ENCODE assay signal across 10 mouse cellular contexts in genomic region chr7:127675391-127675811, GRCm38 (mm10). TPM values are rescaled to one million over a fixed set of nuclear protein-coding genes. Genes with fewer than 3 reads are reported as not detected.
DNase-seq lines count a peak whose midpoint lies in the region; ATAC-seq and TF ChIP-seq lines count a peak whose summit lies in the region.
"Had no signal": no experiment of that assay in that cellular context is flagged by ENCODE, and none has a peak within 500 bp of the region (broad histone marks: within the 10 kb centered on the region; RNA-seq: fewer than 3 reads in every experiment).

No protein-coding gene starts in this region.

- H3K4me1 ChIP-seq in cerebellum, adult 2 months (ENCODE audit: control insufficient read depth, insufficient read depth, low read length): peaks cover 2% of the 10 kb centered on the region; the same call in 1 of the 2 replicates
- no peaks in the 10 kb centered on the region for H3K4me1 ChIP-seq in hindbrain, embryonic 14.5 days (replicated peaks; ENCODE audit: control insufficient read depth, insufficient read depth, low read length)
- peaks cover 6% of the 10 kb centered on the region for H3K4me1 ChIP-seq in neural tube, embryonic 13.5 days (replicated peaks)
- 0 out of 2 replicates have a peak, but pooled peaks cover 4% of the 10 kb centered on the region for H3K4me1 ChIP-seq in liver, embryonic 12.5 days

- H3K9ac ChIP-seq in hindbrain, embryonic 14.5 days: no peak overlapping the region
- peak overlapping the region; percentile 55 for H3K9ac ChIP-seq in neural tube, embryonic 13.5 days
- no peak overlapping the region for H3K9ac ChIP-seq in liver, embryonic 12.5 days

- H3K27me3 ChIP-seq in cerebellum, adult 2 months (ENCODE audit: control insufficient read depth, insufficient read depth, low read length): no peaks in the 10 kb centered on the region
- H3K27me3 ChIP-seq in hindbrain, embryonic 14.5 days (ENCODE audit: control insufficient read depth, insufficient read depth, low read length): no peaks in the 10 kb centered on the region
- H3K27me3 ChIP-seq in neural tube, embryonic 13.5 days: no peaks in the 10 kb centered on the region
- no peaks in the 10 kb centered on the region for H3K27me3 ChIP-seq in liver, embryonic 12.5 days (replicated peaks)

- DNase-seq in cerebellum, adult 2 months: no peak
- DNase-seq in cerebellum, postnatal 14 days: no peak
- DNase-seq in left cerebral cortex, postnatal 10 days (ENCODE audit: extremely low spot score in 1 of 2, low spot score in 2 of 2): peak; percentile 35 to 53
- DNase-seq in left cerebral cortex, adult 11 months (ENCODE audit: low spot score): no peak
- no peak for DNase-seq in hindbrain, embryonic 14.5 days (ENCODE audit: low spot score)

- peaks cover 5% of the 10 kb centered on the region; the same call in 1 of the 2 replicates for H3K36me3 ChIP-seq in hindbrain, embryonic 14.5 days (replicated peaks; ENCODE audit: control insufficient read depth, insufficient read depth)
- H3K36me3 ChIP-seq in neural tube, embryonic 13.5 days: 0 out of 2 replicates have a peak, but pooled peaks cover 6% of the 10 kb centered on the region
- H3K36me3 ChIP-seq in liver, embryonic 12.5 days: no peaks in the 10 kb centered on the region

- H3K9me3 ChIP-seq in hindbrain, embryonic 14.5 days (ENCODE audit: control insufficient read depth, low read length): no peaks in the 10 kb centered on the region
- no peaks in the 10 kb centered on the region for H3K9me3 ChIP-seq in neural tube, embryonic 13.5 days
- no peaks in the 10 kb centered on the region for H3K9me3 ChIP-seq in liver, embryonic 12.5 days (replicated peaks)

- TF ChIP-seq POLR2A in cerebellum, adult 2 months (IDR thresholded peaks at IDR 0.05; ENCODE audit: borderline replicate concordance, insufficient read depth, low read length): no peak

- TF ChIP-seq CTCF in cerebellum, adult 2 months (IDR thresholded peaks at IDR 0.05; ENCODE audit: borderline replicate concordance, insufficient read depth, low read depth, low read length): no peak

- peak overlapping the region; percentile 10; the same call in 1 of the 2 replicates for H3K27ac ChIP-seq in cerebellum, adult 2 months (ENCODE audit: insufficient read depth, low read length)
- peak overlapping the region; percentile 7; the same call in 1 of the 2 replicates for H3K27ac ChIP-seq in hindbrain, embryonic 14.5 days
- peak overlapping the region; percentile 57; the same call in 1 of the 2 replicates for H3K27ac ChIP-seq in neural tube, embryonic 13.5 days (replicated peaks)
- no peak overlapping the region for H3K27ac ChIP-seq in liver, embryonic 12.5 days

- no peak overlapping the region for H3K4me3 ChIP-seq in cerebellum, adult 2 months (replicated peaks; ENCODE audit: insufficient read depth, low read depth, low read length)
- H3K4me3 ChIP-seq in hindbrain, embryonic 14.5 days (replicated peaks; ENCODE audit: low read length): no peak overlapping the region
- no peak overlapping the region for H3K4me3 ChIP-seq in neural tube, embryonic 13.5 days
- H3K4me3 ChIP-seq in liver, embryonic 12.5 days: no peak overlapping the region

- H3K4me2 ChIP-seq in hindbrain, embryonic 14.5 days (replicated peaks): no peak overlapping the region
- no peak overlapping the region for H3K4me2 ChIP-seq in neural tube, embryonic 13.5 days
- H3K4me2 ChIP-seq in liver, embryonic 12.5 days: no peak overlapping the region

- 48% methylated on average over 9 of the region's 9 CpGs for WGBS in cerebellum, adult 2 months
- 64% methylated on average over 9 of the region's 9 CpGs for WGBS in hindbrain, embryonic 14.5 days
- 76% methylated on average over 9 of the region's 9 CpGs for WGBS in neural tube, embryonic 13.5 days
- WGBS in liver, embryonic 12.5 days (ENCODE audit: insufficient replicate concordance): 80% methylated on average over 9 of the region's 9 CpGs

- ATAC-seq in hindbrain, embryonic 14.5 days (ENCODE audit: low FRiP score): peak; percentile 48
- peak; percentile 21; the same call in 1 of the 2 replicates for ATAC-seq in neural tube, embryonic 13.5 days (ENCODE audit: low read depth)
- ATAC-seq in inflammation-experienced regulatory T-cells, adult 6 months: no peak
- no peak for ATAC-seq in liver, embryonic 12.5 days

- intact Hi-C loops in left cerebral cortex, postnatal 10 days (cut with DNase I): loop anchor here (5.0 kb wide), 2 partner anchors 37 to 72 kb away; partner anchors contain the start of gene Ctf1

RNA-seq across cellular contexts. Expression of gene Bcl7c, which starts 33.3 kb away (rescaled TPM):
- 33.3 and 36.1 TPM in 2 replicates for polyA plus RNA-seq in cerebellum, adult 2 months (2012; rRNA removed)
- 10 to 100 TPM; 55.1 to 55.9 TPM for total RNA-seq in left cerebral cortex, postnatal 10 days (2021)
- 50.2 and 57.4 TPM in 2 replicates for polyA plus RNA-seq in hindbrain, embryonic 14.5 days (2014; fragmentation: Nextera tagmentation; extraction: Ambion mirVana)
- 41.2 and 44.9 TPM in 2 replicates for polyA plus RNA-seq in neural tube, embryonic 13.5 days (2015; fragmentation: Nextera tagmentation; extraction: Ambion mirVana)
- 10 to 100 TPM in 1 of 3 experiments, 1 to 10 TPM in 2; 3.2 to 10.9 (median 4.9) TPM for polyA plus RNA-seq in inflammation-experienced regulatory T-cells, adult 6 months (2017; shearing (Covaris generic))
- polyA plus RNA-seq in liver, embryonic 12.5 days (2016; fragmentation: Nextera tagmentation; extraction: Ambion mirVana): 40.6 and 43.6 TPM in 2 replicates

RNA-seq across cellular contexts. Expression of gene Ctf1, which starts 37.1 kb away (rescaled TPM):
- 6.4 and 6.5 TPM in 2 replicates for polyA plus RNA-seq in cerebellum, adult 2 months (2012; rRNA removed)
- total RNA-seq in left cerebral cortex, postnatal 10 days (2021): 1 to 10 TPM; 2.9 to 4.5 TPM
- polyA plus RNA-seq in hindbrain, embryonic 14.5 days (2014; fragmentation: Nextera tagmentation; extraction: Ambion mirVana): 3.1 and 4.2 TPM in 2 replicates
- 4.5 and 4.9 TPM in 2 replicates for polyA plus RNA-seq in neural tube, embryonic 13.5 days (2015; fragmentation: Nextera tagmentation; extraction: Ambion mirVana)
- not detected for polyA plus RNA-seq in inflammation-experienced regulatory T-cells, adult 6 months (2017; shearing (Covaris generic))
- 3.6 and 4.6 TPM in 2 replicates for polyA plus RNA-seq in liver, embryonic 12.5 days (2016; fragmentation: Nextera tagmentation; extraction: Ambion mirVana)
- total RNA-seq: neutrophil, adult 5-6 weeks had no signal

RNA-seq across cellular contexts. Expression of gene Ctf2, which starts 56.6 kb away (rescaled TPM):
- polyA plus RNA-seq in cerebellum, adult 2 months (2012; rRNA removed): not detected in 2 replicates
- not detected for total RNA-seq in left cerebral cortex, postnatal 10 days (2021)
- polyA plus RNA-seq in hindbrain, embryonic 14.5 days (2014; fragmentation: Nextera tagmentation; extraction: Ambion mirVana): 0.25 TPM in 1 of 2 replicates, not detected in the other
- not detected in 2 replicates for polyA plus RNA-seq in neural tube, embryonic 13.5 days (2015; fragmentation: Nextera tagmentation; extraction: Ambion mirVana)
- polyA plus RNA-seq in inflammation-experienced regulatory T-cells, adult 6 months (2017; shearing (Covaris generic)): not detected
- polyA plus RNA-seq in liver, embryonic 12.5 days (2016; fragmentation: Nextera tagmentation; extraction: Ambion mirVana): 0.13 and 0.26 TPM in 2 replicates
- total RNA-seq: neutrophil, adult 5-6 weeks had no signal
- polyA plus RNA-seq: brain, embryonic 14.5 days had no signal

RNA-seq across cellular contexts. Expression of gene Zfp629, which starts 59.8 kb away (rescaled TPM):
- 22.4 and 22.7 TPM in 2 replicates for polyA plus RNA-seq in cerebellum, adult 2 months (2012; rRNA removed)
- 10 to 100 TPM; 22.3 to 29.8 TPM for total RNA-seq in left cerebral cortex, postnatal 10 days (2021)
- polyA plus RNA-seq in hindbrain, embryonic 14.5 days (2014; fragmentation: Nextera tagmentation; extraction: Ambion mirVana): 22.2 and 22.9 TPM in 2 replicates
- polyA plus RNA-seq in neural tube, embryonic 13.5 days (2015; fragmentation: Nextera tagmentation; extraction: Ambion mirVana): 22.8 and 23.1 TPM in 2 replicates
- under 1 TPM in 2 of 3 experiments, not detected in 1; 0.74 to 0.92 TPM for polyA plus RNA-seq in inflammation-experienced regulatory T-cells, adult 6 months (2017; shearing (Covaris generic))
- polyA plus RNA-seq in liver, embryonic 12.5 days (2016; fragmentation: Nextera tagmentation; extraction: Ambion mirVana): 3.3 and 3.8 TPM in 2 replicates

Comparison
In these comparisons a context has a peak if more than half of its experiments do, and no peak if none do; other contexts are left out.
1. DNase-seq: peak in left cerebral cortex, postnatal 10 days (2 of 2); none in cerebellum, adult 2 months (0 of 2), cerebellum, postnatal 14 days (0 of 2), left cerebral cortex, adult 11 months (single experiment) and hindbrain, embryonic 14.5 days (single experiment).
2. ATAC-seq: peak in hindbrain, embryonic 14.5 days (single experiment) and neural tube, embryonic 13.5 days (single experiment); none in inflammation-experienced regulatory T-cells, adult 6 months (single experiment) and liver, embryonic 12.5 days (single experiment).